Mouse (Mus musculus): ENCODE measurements around the gene Lpxn.

Lpxn gene

GRCm38 (mm10) chr19:12795511-12796327 lies at the start of gene Lpxn, which contains the start of gene Zfp91:
TSS of gene Lpxn (plus strand) at chr19:12796193.
TSS of gene Zfp91 (minus strand) at chr19:12796126.
- DNase-seq (ENCODE audit: low read depth, low spot score) = peak; percentile 92

- DNase-seq (ENCODE audit: low read depth, low spot score) = no peak
Measured at GRCm38 (mm10) chr19:12756286-12756685, 39.7 kb upstream of the Lpxn start.

GRCm38 (mm10) chr19:12758936-12759478 lies 37.0 kb upstream of the Lpxn start:
- no peak for DNase-seq (ENCODE audit: low read depth, low spot score)

- no peak for DNase-seq (ENCODE audit: low read depth, low spot score)
Measured at GRCm38 (mm10) chr19:12759656-12760055, 36.3 kb upstream of the Lpxn start.

- DNase-seq (ENCODE audit: low read depth, low spot score) = no peak
Measured at GRCm38 (mm10) chr19:12762212-12763130, 33.5 kb upstream of the Lpxn start.

- no peak for DNase-seq (ENCODE audit: low read depth, low spot score)
Measured at GRCm38 (mm10) chr19:12765308-12765707, 30.7 kb upstream of the Lpxn start, which contains the start of gene Cntf. TSS of gene Cntf (minus strand) at chr19:12765632.

- DNase-seq (ENCODE audit: low read depth, low spot score) = no peak
Measured at GRCm38 (mm10) chr19:12770888-12771287, 25.1 kb upstream of the Lpxn start.

- no peak for DNase-seq (ENCODE audit: low read depth, low spot score)
Measured at GRCm38 (mm10) chr19:12780437-12780836, 15.6 kb upstream of the Lpxn start.

GRCm38 (mm10) chr19:12786803-12787395 lies 9.1 kb upstream of the Lpxn start:
- DNase-seq (ENCODE audit: low read depth, low spot score) = no peak

- DNase-seq (ENCODE audit: low read depth, low spot score) = no peak
Measured at GRCm38 (mm10) chr19:12787721-12788120, 8.3 kb upstream of the Lpxn start.

- DNase-seq (ENCODE audit: low read depth, low spot score) = no peak
Measured at GRCm38 (mm10) chr19:12792374-12792773, 3.6 kb upstream of the Lpxn start.

- DNase-seq (ENCODE audit: low read depth, low spot score) = peak; percentile 75
Measured at GRCm38 (mm10) chr19:12794056-12795044, 1.6 kb upstream of the Lpxn start.

- DNase-seq (ENCODE audit: low read depth, low spot score) = no peak
Measured at GRCm38 (mm10) chr19:12795110-12795509, 883 bp upstream of the Lpxn start.

GRCm38 (mm10) chr19:12796328-12796931 lies 437 bp downstream of the Lpxn start:
- DNase-seq (ENCODE audit: low read depth, low spot score) = peak; percentile 71

- peak; percentile 36 for DNase-seq (ENCODE audit: low read depth, low spot score)
Measured at GRCm38 (mm10) chr19:12797071-12797470, 1.1 kb downstream of the Lpxn start.

- no peak for DNase-seq (ENCODE audit: low read depth, low spot score)
Measured at GRCm38 (mm10) chr19:12798404-12798803, 2.4 kb downstream of the Lpxn start.

GRCm38 (mm10) chr19:12799081-12799480 lies 3.1 kb downstream of the Lpxn start:
- no peak for DNase-seq (ENCODE audit: low read depth, low spot score)

- DNase-seq (ENCODE audit: low read depth, low spot score) = no peak
Measured at GRCm38 (mm10) chr19:12800621-12801020, 4.6 kb downstream of the Lpxn start.

- DNase-seq (ENCODE audit: low read depth, low spot score) = no peak
Measured at GRCm38 (mm10) chr19:12801046-12801445, 5.1 kb downstream of the Lpxn start.

GRCm38 (mm10) chr19:12802830-12803229 lies 6.8 kb downstream of the Lpxn start:
- no peak for DNase-seq (ENCODE audit: low read depth, low spot score)
